Mouse (Mus musculus) embryonic facial prominence, embryonic 10.5 days (tissue): ENCODE data around the gene Scgb1b30. TPM values are rescaled to one million over a fixed set of nuclear protein-coding genes. Genes with fewer than 3 reads are reported as not detected.
A peak's percentile ranks its signal among the peaks of the same experiment; 100 is the strongest.
"Not testable (repeated sequence)": the region's sequence is repeated elsewhere in the genome, so short reads cannot be mapped to it uniquely, and the experiment has no call there.

Source experiments
- DNase-seq: peaks from one replicate; pipeline ENCODE4 v3.0.0-alpha.2; 2017; ENCODE audit warnings: low spot score
- H3K27ac ChIP-seq: fragments of 300-500 bp; sonication (generic); replicated peaks from 2 replicates; pipeline ENCODE4 v1.5.1; 2016; ENCODE audit warnings: mild to moderate bottlenecking
- H3K27me3 ChIP-seq: fragments of 300-500 bp; sonication (generic); replicated peaks from 2 replicates; pipeline ENCODE4 v1.6.1; 2016; ENCODE audit warnings: low read depth, mild to moderate bottlenecking; ENCODE audit not compliant: poor library complexity, severe bottlenecking
- H3K36me3 ChIP-seq: fragments of 300-500 bp; sonication (generic); replicated peaks from 2 replicates; pipeline ENCODE4 v1.6.1; 2016; ENCODE audit warnings: mild to moderate bottlenecking, moderate library complexity
- H3K4me1 ChIP-seq: fragments of 300-500 bp; sonication (generic); 2 replicates; pipeline ENCODE4 v1.6.1; 2016
- H3K4me3 ChIP-seq: fragments of 300-500 bp; sonication (generic); 2 replicates; pipeline ENCODE4 v1.5.1; 2016; ENCODE audit warnings: mild to moderate bottlenecking, moderate library complexity
- H3K9me3 ChIP-seq: fragments of 300-500 bp; sonication (generic); 2 replicates; pipeline ENCODE4 v1.6.1; 2016; ENCODE audit warnings: mild to moderate bottlenecking
- WGBS: fragments of 180-500 bp; shearing (Covaris S2); methylation state at CpG from one replicate; pipeline ENCODE4 v1.1.7; 2016; 5-methylcytosine and 5-hydroxymethylcytosine counted together
- polyA plus RNA-seq: library from polyadenylated mRNA; unstranded; fragments of >200 nt; fragmentation: Nextera tagmentation; extraction: Ambion mirVana; gene quantifications from 2 replicates; pipeline ENCODE4 v1.2.1, GENCODE M21; 2016

The Scgb1b30 gene
- not detected in 2 replicates for polyA plus RNA-seq

DNA sequence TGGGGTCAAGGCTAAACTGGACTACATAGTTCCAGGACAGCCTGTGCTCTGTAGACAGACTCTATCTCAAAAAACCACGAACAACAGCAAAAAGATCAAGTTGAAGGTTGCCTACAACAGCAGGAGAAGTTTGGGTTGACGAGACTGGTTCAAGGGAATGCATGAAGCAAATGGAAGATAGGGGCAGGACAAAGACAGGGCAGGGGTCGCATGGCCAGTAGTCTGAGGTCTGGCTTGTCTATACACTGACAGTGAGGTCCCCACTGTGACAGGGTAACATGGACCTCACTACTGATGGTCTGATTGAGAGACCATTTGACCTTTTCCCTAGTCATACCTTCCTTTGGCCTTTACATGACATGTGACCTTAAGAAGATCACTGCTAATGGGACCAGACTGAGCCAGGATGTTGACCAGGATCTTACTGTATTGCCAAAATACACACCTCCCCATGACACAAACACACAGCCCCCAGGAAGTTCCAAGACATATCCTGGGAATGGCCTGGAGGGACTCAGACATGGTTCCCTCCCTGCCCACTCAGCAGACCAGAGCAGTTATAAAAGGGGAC lies at the start of gene Scgb1b30:
Scgb1b30 (plus strand) TSS at position 521 of the 571 bp plus-strand sequence.
- H3K36me3 ChIP-seq: no peaks in the 10 kb centered on the region
- DNase-seq: peak; percentile 3
- no peaks in the 10 kb centered on the region for H3K27me3 ChIP-seq
- no peak within 1 kb of the TSS for H3K27ac ChIP-seq
- H3K9me3 ChIP-seq: peaks cover 25% of the 10 kb centered on the region; the same call in 1 of the 2 replicates
- no peak within 1 kb of the TSS for H3K4me3 ChIP-seq
- WGBS: 78% methylated on average over 3 of the region's 3 CpGs
- H3K4me1 ChIP-seq: no peaks in the 10 kb centered on the region

DNA sequence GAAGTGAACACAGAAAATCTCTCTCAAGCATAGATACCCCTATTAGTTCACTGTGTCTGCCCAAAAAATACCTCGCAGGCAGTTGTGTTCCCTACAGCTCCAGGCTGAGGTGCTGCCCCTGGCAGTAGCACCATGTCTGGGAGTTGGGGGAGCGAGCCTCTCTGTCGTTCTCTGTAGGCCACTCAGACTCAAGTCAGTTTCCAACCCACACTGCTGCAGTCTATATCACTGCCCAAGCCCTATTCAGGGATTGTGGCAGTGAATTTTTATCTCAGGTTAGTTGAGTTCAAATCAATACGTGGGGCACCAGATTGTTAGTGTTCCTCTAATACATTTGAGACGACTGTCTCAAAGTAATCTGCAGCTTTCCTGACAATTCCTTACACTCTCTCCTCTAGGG lies 27.1 kb upstream of the Scgb1b30 start:
- H3K4me3 ChIP-seq, H3K36me3 ChIP-seq, H3K4me1 ChIP-seq, H3K27me3 ChIP-seq, H3K27ac ChIP-seq, DNase-seq: not testable (repeated sequence)
- 78% methylated on average over 5 of the region's 5 CpGs for WGBS
- H3K9me3 ChIP-seq: peaks cover 17% of the 10 kb centered on the region; the same call in 1 of the 2 replicates

DNA sequence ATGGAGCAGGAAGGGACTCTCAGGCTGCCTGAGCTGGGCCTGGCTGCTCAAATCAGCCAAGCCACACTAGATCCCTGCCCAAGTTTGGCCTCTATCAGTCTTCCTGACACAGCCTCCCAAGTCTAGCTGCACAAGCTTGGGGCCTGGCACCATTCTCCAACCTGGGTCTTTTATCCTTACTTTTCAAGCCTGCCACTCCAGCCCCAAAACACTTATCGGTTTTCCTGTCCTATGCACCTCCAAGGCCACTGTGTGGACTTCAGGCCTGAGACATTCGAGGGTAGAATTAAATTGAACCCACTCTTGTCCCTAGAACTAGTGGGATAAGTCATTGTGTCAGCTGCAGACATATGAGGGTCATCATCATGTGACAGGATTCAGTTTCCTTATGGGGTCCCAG lies 4.8 kb downstream of the Scgb1b30 start:
- Histone ChIP-seq H3K36me3 (no peaks in the 10 kb centered on the region), H3K27ac (no peak overlapping the region), H3K27me3 (no peaks in the 10 kb centered on the region), H3K9me3 (peaks cover 24% of the 10 kb centered on the region; the same call in 1 of the 2 replicates), H3K4me1 (no peaks in the 10 kb centered on the region), H3K4me3 (no peak overlapping the region)
- WGBS: 72% methylated on average over 2 of the region's 2 CpGs
- no peak for DNase-seq

- DNase-seq: no peak
Observed at GRCm38 (mm10) chr7:34101276-34101675, 6.0 kb downstream of the Scgb1b30 start.

GRCm38 (mm10) chr7:34109190-34109589 lies 14.0 kb downstream of the Scgb1b30 start:
- Histone ChIP-seq H3K4me1 (no peaks in the 10 kb centered on the region), H3K27me3 (no peaks in the 10 kb centered on the region), H3K27ac (no peak overlapping the region), H3K4me3 (no peak overlapping the region), H3K36me3 (peaks cover 56% of the 10 kb centered on the region), H3K9me3 (no peaks in the 10 kb centered on the region; the same call in 1 of the 2 replicates)
- WGBS: 82% methylated on average over 5 of the region's 5 CpGs
- no peak for DNase-seq

More at GRCm38 (mm10) chr7:34101276-34101675, 6.0 kb downstream of the Scgb1b30 start:
- H3K27ac ChIP-seq: no peak overlapping the region
- H3K36me3 ChIP-seq: no peaks in the 10 kb centered on the region
- no peaks in the 10 kb centered on the region for H3K27me3 ChIP-seq
- peaks cover 18% of the 10 kb centered on the region; the same call in 1 of the 2 replicates for H3K9me3 ChIP-seq
- no peaks in the 10 kb centered on the region for H3K4me1 ChIP-seq
- no peak overlapping the region for H3K4me3 ChIP-seq

GRCm38 (mm10) chr7:34116601-34117000 lies 21.4 kb downstream of the Scgb1b30 start:
- Histone ChIP-seq H3K27ac (no peak overlapping the region), H3K9me3 (no peaks in the 10 kb centered on the region), H3K4me1 (no peaks in the 10 kb centered on the region), H3K4me3 (no peak overlapping the region), H3K36me3 (peaks cover 93% of the 10 kb centered on the region), H3K27me3 (no peaks in the 10 kb centered on the region)
- 94% methylated on average over 3 of the region's 3 CpGs for WGBS
- no peak for DNase-seq

DNA sequence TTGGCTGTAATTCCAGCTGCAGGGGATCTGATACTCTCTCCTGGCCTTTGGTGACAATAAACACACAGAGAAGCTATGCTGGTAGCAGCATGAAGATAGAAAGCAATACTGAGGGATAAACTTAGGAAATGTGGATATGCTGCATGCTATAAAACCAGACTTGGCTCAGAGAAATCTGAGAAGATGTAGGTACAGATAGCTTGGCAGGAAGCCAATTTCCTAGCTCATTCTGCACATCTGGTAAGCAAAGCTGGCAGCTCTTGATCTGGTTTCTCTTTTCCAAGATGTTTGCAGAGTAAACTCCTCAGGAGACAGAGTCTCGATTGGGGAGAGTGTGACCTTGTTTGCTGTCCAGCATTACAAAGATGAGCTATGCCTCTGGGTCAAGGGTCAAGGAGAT lies 25.4 kb downstream of the Scgb1b30 start:
- H3K36me3 ChIP-seq: peaks cover 74% of the 10 kb centered on the region
- not testable (repeated sequence) for H3K4me3 ChIP-seq, H3K4me1 ChIP-seq, H3K27ac ChIP-seq, H3K9me3 ChIP-seq, H3K27me3 ChIP-seq, DNase-seq
- WGBS: 35% methylated on average over 1 of the region's 1 CpGs

DNA sequence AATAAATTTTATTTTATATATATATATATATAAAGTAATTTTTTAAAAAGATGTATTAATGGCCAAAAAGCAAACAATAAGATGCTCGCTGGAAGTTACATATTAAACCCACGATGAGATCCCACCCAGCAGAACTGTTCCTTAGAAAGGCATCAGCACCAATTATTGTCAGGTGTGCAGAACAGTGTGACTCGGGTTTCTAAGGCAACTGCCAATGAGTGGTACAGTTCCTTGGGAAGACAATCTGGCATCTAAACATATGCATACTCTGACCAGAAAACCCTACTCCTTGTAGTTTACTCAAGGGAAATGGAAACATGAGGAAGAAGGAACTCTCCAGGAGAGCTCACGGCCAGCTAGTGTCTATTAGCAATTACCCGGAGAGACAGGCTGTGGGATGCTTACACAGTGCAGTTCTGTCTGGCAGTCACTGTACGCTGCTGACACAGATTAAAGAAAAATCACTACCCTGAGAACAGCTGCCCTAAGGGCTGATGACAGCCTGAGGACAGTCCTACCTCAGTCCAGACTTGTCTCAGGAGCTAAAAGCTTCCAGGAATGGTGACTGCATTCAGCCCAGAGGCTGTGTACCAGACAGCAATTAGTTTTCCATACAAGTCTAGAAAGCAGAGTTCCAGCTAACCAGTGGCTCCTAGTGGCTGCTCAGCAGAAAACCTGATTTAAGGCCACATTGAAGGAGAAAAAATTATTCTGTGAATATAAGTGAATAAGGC lies 27.9 kb downstream of the Scgb1b30 start:
- no peaks in the 10 kb centered on the region for H3K4me1 ChIP-seq
- 86% methylated on average over 6 of the region's 6 CpGs for WGBS

DNA sequence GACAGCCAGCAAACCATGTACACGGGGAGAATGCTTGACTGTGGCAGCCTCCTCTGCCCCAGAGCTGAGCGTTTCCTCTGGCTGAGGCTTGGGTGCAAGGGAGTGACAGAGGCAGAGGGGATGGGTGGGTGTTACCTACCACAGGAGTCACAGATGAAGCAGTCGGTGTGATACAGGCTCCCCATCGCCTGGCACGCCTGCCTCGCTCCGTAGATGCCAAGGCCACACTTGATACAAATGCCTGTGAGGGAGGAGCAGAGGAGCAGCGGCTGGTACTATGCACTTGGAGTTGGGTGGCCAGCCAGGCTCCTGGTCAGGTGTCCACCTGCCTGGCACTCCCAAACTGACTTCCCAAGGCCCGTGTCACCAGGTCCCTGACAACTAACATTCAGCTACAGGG lies 30.1 kb downstream of the Scgb1b30 start:
- H3K36me3 ChIP-seq: peaks cover 65% of the 10 kb centered on the region
- H3K4me3 ChIP-seq: no peak overlapping the region
- DNase-seq: no peak
- peaks cover 14% of the 10 kb centered on the region; the same call in 1 of the 2 replicates for H3K9me3 ChIP-seq
- no peak overlapping the region for H3K27ac ChIP-seq
- 92% methylated on average over 9 of the region's 9 CpGs for WGBS
- no peaks in the 10 kb centered on the region for H3K4me1 ChIP-seq
- H3K27me3 ChIP-seq: no peaks in the 10 kb centered on the region

More for the DNA sequence above, 27.9 kb downstream of the Scgb1b30 start:
- Histone ChIP-seq H3K27me3 (no peaks in the 10 kb centered on the region), H3K9me3 (peaks cover 14% of the 10 kb centered on the region; the same call in 1 of the 2 replicates), H3K27ac (no peak overlapping the region), H3K4me3 (no peak overlapping the region), H3K36me3 (peaks cover 74% of the 10 kb centered on the region)
- no peak for DNase-seq

GRCm38 (mm10) chr7:34126291-34126690 lies 31.1 kb downstream of the Scgb1b30 start:
- 82% methylated on average over 3 of the region's 3 CpGs for WGBS
- peaks cover 61% of the 10 kb centered on the region for H3K36me3 ChIP-seq

GRCm38 (mm10) chr7:34131118-34131517 lies 35.9 kb downstream of the Scgb1b30 start:
- H3K27ac ChIP-seq: no peak overlapping the region
- peaks cover 14% of the 10 kb centered on the region; the same call in 1 of the 2 replicates for H3K9me3 ChIP-seq
- H3K36me3 ChIP-seq: peaks cover 32% of the 10 kb centered on the region
- WGBS: 76% methylated on average over 3 of the region's 3 CpGs
- peaks cover 25% of the 10 kb centered on the region for H3K4me1 ChIP-seq
- no peaks in the 10 kb centered on the region for H3K27me3 ChIP-seq
- peak overlapping the region; percentile 87 for H3K4me3 ChIP-seq
- no peak for DNase-seq

More at GRCm38 (mm10) chr7:34126291-34126690, 31.1 kb downstream of the Scgb1b30 start:
- no peak for DNase-seq
- Histone ChIP-seq H3K27me3 (no peaks in the 10 kb centered on the region), H3K4me3 (no peak overlapping the region), H3K9me3 (peaks cover 14% of the 10 kb centered on the region; the same call in 1 of the 2 replicates), H3K4me1 (peaks cover 7% of the 10 kb centered on the region), H3K27ac (no peak overlapping the region)

DNA sequence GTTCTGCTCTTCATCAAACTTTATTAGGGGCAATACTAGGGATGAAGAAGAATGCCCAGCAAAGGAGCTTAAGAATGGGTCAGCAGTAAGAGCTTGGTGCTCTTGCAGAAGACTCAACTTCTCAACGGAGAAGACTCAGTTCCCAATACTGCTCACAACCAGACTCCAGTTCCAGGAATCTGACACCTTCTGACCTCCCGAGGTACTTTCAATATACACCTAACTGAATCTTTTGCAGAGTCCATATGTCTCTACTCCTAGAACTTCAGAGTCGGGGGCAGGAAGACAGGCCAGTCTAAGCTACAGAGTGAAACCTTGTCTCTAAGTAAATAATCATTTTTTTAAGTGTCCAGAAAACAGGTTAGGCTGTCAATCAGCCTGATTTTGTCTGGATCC lies 36.7 kb downstream of the Scgb1b30 start:
- Histone ChIP-seq H3K27me3 (no peaks in the 10 kb centered on the region), H3K27ac (peak overlapping the region; percentile 95), H3K4me1 (peaks cover 25% of the 10 kb centered on the region), H3K36me3 (peaks cover 24% of the 10 kb centered on the region), H3K4me3 (peak overlapping the region; percentile 87), H3K9me3 (peaks cover 8% of the 10 kb centered on the region; the same call in 1 of the 2 replicates)
- WGBS: 14% methylated on average over 3 of the region's 3 CpGs
- no peak for DNase-seq
